Mouse (Mus musculus): Measurements from ENCODE around the gene Usp47.

- TF ChIP-seq GATA1 (IDR thresholded peaks at IDR 0.05; ENCODE audit: low read length) (no peak), TAL1 (IDR thresholded peaks at IDR 0.05; ENCODE audit: low read length) (no peak)
Measured at GRCm38 (mm10) chr7:112048643-112049042, 25.3 kb downstream of the Usp47 start.

All from erythroblast, embryonic 14.5 days (primary cell).